Mouse (Mus musculus) bone marrow, adult 2 months (tissue): ENCODE results near the gene Otud7a. TPM values are rescaled to one million over a fixed set of nuclear protein-coding genes. Genes with fewer than 3 reads are reported as not detected.

Experiments used
- H3K27ac ChIP-seq: fragments of 200-500 bp; 2 replicates; pipeline ENCODE4 v1.5.1; 2012; ENCODE audit warnings: low read depth, mild to moderate bottlenecking, control low read depth, inconsistent platforms, low read length; ENCODE audit not compliant: control insufficient read depth, poor library complexity, insufficient read depth
- H3K4me1 ChIP-seq: fragments of 200-500 bp; 2 replicates; pipeline ENCODE4 v1.6.1; 2011; ENCODE audit warnings: low read length; ENCODE audit not compliant: control insufficient read depth, insufficient read depth
- H3K4me3 ChIP-seq: fragments of 200-500 bp; replicated peaks from 2 replicates; pipeline ENCODE3; 2011; ENCODE audit warnings: mild to moderate bottlenecking, low read depth, low read length, control low read depth; ENCODE audit not compliant: control insufficient read depth
- CTCF ChIP-seq: fragments of 200-500 bp; IDR thresholded peaks from 2 replicates; pipeline ENCODE4 v1.5.1; 2011; ENCODE audit warnings: low read length, control low read depth; ENCODE audit not compliant: control insufficient read depth, insufficient read depth
- POLR2A ChIP-seq: fragments of 200-500 bp; IDR thresholded peaks from 2 replicates; pipeline ENCODE4 v1.6.1; 2011; ENCODE audit warnings: low read depth, mild to moderate bottlenecking, control low read depth, low read length, borderline replicate concordance; ENCODE audit not compliant: control insufficient read depth
- WGBS: fragments of 180-500 bp; shearing (Covaris S2); methylation state at CpG from one replicate; pipeline ENCODE4 v1.1.7; 2018; 5-methylcytosine and 5-hydroxymethylcytosine counted together
- polyA plus RNA-seq: library from polyadenylated mRNA; stranded (reverse); fragments of >200 nt; gene quantifications from 2 replicates; pipeline ENCODE4 v1.2.4, GENCODE M21; 2011; ENCODE audit warnings: low replicate concordance; ENCODE audit not compliant: missing spikeins, insufficient read depth, insufficient read length

The Otud7a gene
- polyA plus RNA-seq, 1 experiment: not detected

DNA sequence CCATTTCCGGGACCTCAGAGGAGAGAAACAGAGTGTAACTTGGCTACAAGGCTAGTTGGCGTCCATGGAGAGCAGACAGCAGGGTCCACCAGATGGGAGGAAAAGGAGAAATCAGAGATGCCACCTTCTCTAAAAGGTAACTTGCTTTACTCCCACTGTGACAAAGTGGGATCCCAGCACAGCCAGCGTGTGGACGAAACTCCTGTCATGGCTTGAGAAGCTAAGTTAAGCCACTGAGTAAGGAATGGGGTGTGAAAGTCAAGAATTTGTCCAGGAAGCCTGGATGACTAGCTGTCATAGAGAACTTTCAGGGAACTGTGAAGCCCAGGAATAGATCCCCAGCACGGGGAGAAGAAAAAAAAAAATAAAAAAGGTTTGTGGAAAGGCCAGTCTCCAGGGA lies 232.1 kb downstream of the Otud7a start:
- WGBS: 71% methylated on average over 5 of the region's 5 CpGs
- Histone ChIP-seq H3K4me3 (no peak overlapping the region), H3K4me1 (no peaks in the 10 kb centered on the region), H3K27ac (no peak overlapping the region)
- no peak for TF ChIP-seq CTCF
- TF ChIP-seq POLR2A: no peak

DNA sequence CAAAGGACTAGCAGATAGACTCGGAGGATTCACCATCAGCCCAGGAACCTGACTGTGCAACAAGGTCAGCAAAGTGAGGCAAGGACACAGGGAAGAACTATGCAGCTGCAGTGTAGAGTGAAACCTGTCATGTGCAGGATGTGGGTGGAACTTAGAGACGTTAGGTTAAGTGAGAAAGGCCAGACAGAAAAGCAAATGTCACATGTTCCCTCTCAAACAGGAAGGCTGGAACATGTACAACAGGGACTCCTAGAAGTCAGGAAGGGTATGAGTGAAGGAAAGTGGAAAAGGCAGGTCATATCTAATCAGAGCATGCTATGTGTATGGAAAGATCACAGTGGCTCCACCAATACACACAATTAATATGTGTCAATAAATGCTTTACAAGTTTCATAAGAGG lies 232.6 kb downstream of the Otud7a start:
- TF ChIP-seq CTCF: no peak
- TF ChIP-seq POLR2A: no peak
- 16% methylated on average over 2 of the region's 2 CpGs for WGBS

DNA sequence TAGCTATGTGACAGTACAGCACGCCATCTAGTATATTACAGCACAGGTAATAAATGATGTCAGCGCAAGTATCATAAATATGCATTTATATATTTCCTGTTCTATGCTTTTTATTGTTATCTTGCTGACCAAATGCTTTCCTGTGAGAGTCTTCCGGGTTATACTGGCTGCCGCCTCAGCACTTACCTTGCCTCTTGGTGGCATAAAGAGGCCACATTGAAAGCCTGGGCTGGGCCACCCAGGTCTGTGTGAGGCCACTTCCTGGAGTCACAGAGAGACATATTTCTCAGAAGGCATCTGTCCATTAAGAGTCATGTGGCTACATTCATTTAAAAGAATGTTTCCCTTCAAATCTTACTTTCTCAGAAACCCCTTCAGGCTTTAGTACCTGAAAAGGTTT lies 242.5 kb downstream of the Otud7a start:
- Histone ChIP-seq H3K27ac (no peak overlapping the region), H3K4me3 (no peak overlapping the region), H3K4me1 (no peaks in the 10 kb centered on the region)
- TF ChIP-seq CTCF (no peak), POLR2A (no peak)
- WGBS: 64% methylated on average over 4 of the region's 4 CpGs

More for the DNA sequence above, 232.6 kb downstream of the Otud7a start:
- no peak overlapping the region for H3K4me3 ChIP-seq
- no peak overlapping the region for H3K27ac ChIP-seq
- no peaks in the 10 kb centered on the region for H3K4me1 ChIP-seq

DNA sequence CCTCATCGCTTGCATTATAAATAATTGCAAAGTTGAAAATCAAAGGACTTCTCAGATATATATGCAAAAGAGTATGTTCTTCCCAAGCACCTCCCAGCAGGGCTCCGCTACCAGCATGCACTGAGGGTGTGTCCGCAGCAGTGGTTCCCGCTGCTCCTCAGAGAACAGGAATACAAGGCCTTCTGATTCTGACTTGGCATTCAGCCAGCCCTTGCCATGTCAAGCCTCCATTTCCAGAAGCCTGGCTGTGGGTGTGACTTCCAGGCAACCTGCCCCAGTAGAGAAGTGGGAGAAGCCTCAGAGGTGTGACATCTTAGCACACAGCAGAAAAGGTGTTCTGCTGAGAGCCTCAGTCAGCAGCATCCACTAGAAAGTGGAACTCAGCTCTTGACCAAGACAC lies 253.4 kb downstream of the Otud7a start:
- Histone ChIP-seq H3K4me3 (no peak overlapping the region), H3K4me1 (no peaks in the 10 kb centered on the region), H3K27ac (no peak overlapping the region)
- WGBS: 90% methylated on average over 4 of the region's 4 CpGs
- TF ChIP-seq POLR2A (no peak), CTCF (no peak)

DNA sequence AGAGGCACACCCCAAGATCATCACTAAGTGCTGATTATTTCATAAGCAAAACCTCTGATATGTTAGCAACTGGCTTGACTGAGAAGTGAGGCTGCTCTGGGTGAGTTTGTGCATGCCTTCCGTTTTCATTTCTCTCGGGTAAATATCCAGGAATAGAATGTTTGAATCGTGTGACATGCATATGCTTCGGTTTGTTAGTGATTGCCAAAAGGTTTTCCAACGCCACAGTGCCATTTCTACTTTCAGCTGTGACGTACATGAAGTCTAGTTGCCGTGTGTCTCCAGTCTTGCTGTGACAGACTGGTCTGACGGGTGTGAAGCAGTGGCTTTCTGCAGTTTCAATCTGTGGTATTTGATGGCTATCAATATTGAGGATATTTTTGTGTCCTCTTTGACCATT lies 273.4 kb downstream of the Otud7a start:
- no peak for TF ChIP-seq CTCF
- TF ChIP-seq POLR2A: no peak
- WGBS: 73% methylated on average over 8 of the region's 8 CpGs
- H3K27ac ChIP-seq: no peak overlapping the region
- H3K4me1 ChIP-seq: no peaks in the 10 kb centered on the region
- no peak overlapping the region for H3K4me3 ChIP-seq

DNA sequence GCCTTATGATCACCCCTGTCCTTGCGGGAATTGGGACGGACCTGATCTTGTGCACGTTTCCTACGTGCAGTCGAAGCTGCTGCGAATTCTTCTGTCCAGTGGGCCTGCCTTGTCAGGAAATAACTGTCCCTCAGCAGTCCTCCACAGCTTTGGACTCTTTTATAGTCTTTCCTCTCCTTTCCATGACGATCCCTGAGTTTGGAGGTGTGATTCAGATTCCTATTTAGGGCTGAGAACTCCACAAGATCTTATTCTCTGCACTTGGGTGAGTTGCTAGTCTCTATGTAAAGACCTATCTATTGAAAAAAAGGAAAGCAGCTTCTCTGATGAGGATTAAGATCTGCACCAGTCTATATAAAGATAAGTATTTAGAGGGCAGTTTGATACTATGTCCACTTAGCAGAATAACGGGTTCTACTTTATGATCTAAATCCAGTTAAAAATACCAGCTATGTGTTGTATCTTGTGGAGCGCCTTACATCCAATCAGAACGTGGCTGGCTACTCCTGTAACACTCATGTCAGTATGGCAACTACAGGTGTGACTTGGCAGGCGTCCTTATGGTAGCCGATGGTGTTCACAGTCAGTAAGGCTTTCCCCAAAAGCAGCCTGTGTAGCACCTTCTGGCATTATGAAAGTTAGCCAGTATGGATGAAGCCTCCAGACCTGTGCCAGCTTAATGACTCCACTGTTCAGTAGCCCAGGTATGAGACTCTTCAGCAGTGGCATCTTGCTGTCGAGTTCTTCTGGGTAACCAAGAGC lies 274.8 kb downstream of the Otud7a start:
- no peak overlapping the region for H3K4me3 ChIP-seq

DNA sequence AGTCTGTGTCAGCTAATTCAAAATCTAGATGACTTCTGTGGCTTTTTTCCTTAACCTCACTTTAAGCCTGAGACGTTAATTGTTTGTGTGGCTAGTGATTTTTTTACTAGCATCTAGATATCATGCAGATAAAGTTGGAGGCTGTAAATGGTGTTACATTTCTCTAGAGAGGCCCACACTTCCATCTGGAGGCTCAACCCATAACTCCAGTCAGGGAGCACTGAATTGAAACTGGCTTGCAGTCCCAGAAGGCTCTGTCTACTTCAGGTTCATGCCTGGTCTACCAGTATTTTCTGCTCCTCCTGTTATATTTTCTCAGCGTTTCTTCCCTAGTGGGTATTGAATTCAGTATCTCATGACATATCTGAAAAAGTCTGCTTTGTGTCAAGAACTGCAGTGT lies 276.1 kb downstream of the Otud7a start:
- 41% methylated on average over 2 of the region's 2 CpGs for WGBS
- Histone ChIP-seq H3K27ac (no peak overlapping the region), H3K4me1 (no peaks in the 10 kb centered on the region), H3K4me3 (no peak overlapping the region)
- TF ChIP-seq POLR2A (no peak), CTCF (no peak)

More for the DNA sequence above, 274.8 kb downstream of the Otud7a start:
- Histone ChIP-seq H3K4me1 (no peaks in the 10 kb centered on the region), H3K27ac (no peak overlapping the region)
- TF ChIP-seq POLR2A: no peak
- no peak for TF ChIP-seq CTCF
- 73% methylated on average over 13 of the region's 13 CpGs for WGBS

DNA sequence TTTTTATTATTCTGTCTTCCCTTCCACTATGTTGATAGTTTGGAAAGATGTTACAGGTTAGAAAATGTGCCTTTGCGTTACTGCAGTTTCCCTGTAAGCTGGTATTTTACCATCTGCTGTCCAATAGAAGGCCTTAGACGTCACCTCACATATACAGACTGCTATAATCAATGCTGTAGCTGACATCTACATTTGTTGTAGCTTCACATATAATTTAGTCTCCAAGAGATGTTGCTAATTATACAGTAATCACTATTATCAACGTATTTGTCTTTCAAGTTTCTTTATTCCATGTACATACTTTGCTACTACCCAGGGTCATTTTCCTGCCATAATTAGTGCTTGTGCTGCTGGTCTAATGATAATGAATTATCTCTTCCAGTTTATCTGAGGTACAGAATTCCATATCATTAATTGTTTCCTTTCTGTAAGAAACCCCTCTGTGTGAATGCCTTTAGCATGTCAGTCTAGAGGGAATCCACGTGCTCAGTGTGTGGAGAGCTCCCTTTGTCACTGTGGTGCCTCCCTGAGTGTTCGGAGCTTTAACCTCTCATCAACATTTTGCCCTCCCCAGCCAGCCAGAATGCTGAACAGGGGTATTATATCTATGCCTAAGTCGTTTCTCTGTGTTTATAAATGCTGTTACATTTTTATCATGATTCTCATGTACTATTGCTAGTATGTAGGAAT lies 280.6 kb downstream of the Otud7a start:
- no peak overlapping the region for H3K4me3 ChIP-seq
- WGBS: 63% methylated on average over 6 of the region's 6 CpGs
- no peaks in the 10 kb centered on the region for H3K4me1 ChIP-seq
- no peak overlapping the region for H3K27ac ChIP-seq
- TF ChIP-seq POLR2A: no peak
- no peak for TF ChIP-seq CTCF

DNA sequence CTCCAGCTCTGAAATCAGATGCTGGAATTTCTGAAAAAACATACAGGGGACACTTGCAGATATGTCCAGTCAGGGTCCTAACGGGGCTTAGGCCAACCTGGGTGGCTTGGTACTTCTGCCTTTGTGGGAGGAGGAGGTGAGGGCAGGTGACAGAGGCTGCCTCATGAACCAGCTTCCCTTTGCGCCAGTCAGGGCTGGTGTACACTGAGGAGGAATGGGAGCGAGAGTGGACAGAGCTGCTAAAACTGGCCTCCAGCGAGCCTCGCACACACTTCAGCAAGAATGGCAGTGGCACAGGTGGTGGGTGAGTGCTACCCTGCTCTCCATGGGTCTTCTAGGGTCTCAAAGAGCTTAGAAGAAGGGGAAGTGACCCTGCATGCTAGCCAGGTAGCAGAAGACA lies 285.1 kb downstream of the Otud7a start:
- TF ChIP-seq POLR2A: no peak
- no peak for TF ChIP-seq CTCF
- Histone ChIP-seq H3K4me3 (no peak overlapping the region), H3K4me1 (no peaks in the 10 kb centered on the region), H3K27ac (no peak overlapping the region)
- WGBS: 82% methylated on average over 5 of the region's 5 CpGs
